8 mouse cellular contexts compared by ENCODE assay signal in genomic region chr2:172940003-172940798, GRCm38 (mm10). TPM values are rescaled to one million over a fixed set of nuclear protein-coding genes. Genes with fewer than 3 reads are reported as not detected.
DNase-seq lines count a peak whose midpoint lies in the region; ATAC-seq and TF ChIP-seq lines count a peak whose summit lies in the region.

Bmp7 (minus strand) TSS chr2:172940321.

- peak; percentile 65 for ATAC-seq in heart, embryonic 12.5 days (ENCODE audit: insufficient number of reproducible peaks, low FRiP score)
- peak; percentile 78 for ATAC-seq in kidney, embryonic 15.5 days (replicated peaks; ENCODE audit: low FRiP score)
- ATAC-seq in liver, embryonic 14.5 days (ENCODE audit: insufficient read depth): peak; percentile 63
- ATAC-seq in neural tube, embryonic 11.5 days (ENCODE audit: insufficient read depth, low FRiP score, low TSS enrichment): peak; percentile 38; the same call in 1 of the 2 replicates

- TF ChIP-seq CTCF in liver, embryonic 14.5 days (IDR thresholded peaks at IDR 0.05; ENCODE audit: low read depth): no peak

- H3K9ac ChIP-seq in heart, embryonic 12.5 days: peak within 1 kb of the TSS; percentile 86
- H3K9ac ChIP-seq in kidney, embryonic 15.5 days: peak within 1 kb of the TSS; percentile 68
- H3K9ac ChIP-seq in liver, embryonic 14.5 days (replicated peaks): no peak within 1 kb of the TSS
- H3K9ac ChIP-seq in neural tube, embryonic 11.5 days (ENCODE audit: low read length): peak within 1 kb of the TSS; percentile 48

- no peak for TF ChIP-seq EP300 in liver, embryonic 14.5 days (IDR thresholded peaks at IDR 0.05; ENCODE audit: low read depth)

- H3K36me3 ChIP-seq in heart, embryonic 12.5 days: no peaks in the 10 kb centered on the region
- no peaks in the 10 kb centered on the region for H3K36me3 ChIP-seq in kidney, embryonic 15.5 days
- H3K36me3 ChIP-seq in liver, embryonic 14.5 days (replicated peaks; ENCODE audit: control insufficient read depth, insufficient read depth, low read depth): no peaks in the 10 kb centered on the region
- no peaks in the 10 kb centered on the region for H3K36me3 ChIP-seq in neural tube, embryonic 11.5 days (ENCODE audit: control insufficient read depth, insufficient read depth, low read length)

- H3K4me2 ChIP-seq in heart, embryonic 12.5 days: peak within 1 kb of the TSS; percentile 74
- H3K4me2 ChIP-seq in kidney, embryonic 15.5 days: peak within 1 kb of the TSS; percentile 94
- peak within 1 kb of the TSS; percentile 48 for H3K4me2 ChIP-seq in liver, embryonic 14.5 days (ENCODE audit: low read depth)
- peak within 1 kb of the TSS; percentile 90 for H3K4me2 ChIP-seq in neural tube, embryonic 11.5 days (ENCODE audit: low read depth)

- H3K27ac ChIP-seq in heart, embryonic 12.5 days (ENCODE audit: poor library complexity, severe bottlenecking): peak within 1 kb of the TSS; percentile 91
- peak within 1 kb of the TSS; percentile 97 for H3K27ac ChIP-seq in kidney, embryonic 15.5 days
- no peak within 1 kb of the TSS for H3K27ac ChIP-seq in liver, embryonic 14.5 days
- 0 out of 2 replicates have a peak within 1 kb of the TSS, but pooled peaks have one; percentile 20 for H3K27ac ChIP-seq in neural tube, embryonic 11.5 days (ENCODE audit: low read depth, low read length)

- intact Hi-C loops in heart, postnatal 25 days (cut with DNase I): loop anchor here (5.0 kb wide), 1 partner anchor 88 kb away; no protein-coding TSS in a partner anchor

- peak within 1 kb of the TSS; percentile 61 for H3K4me3 ChIP-seq in heart, embryonic 12.5 days
- H3K4me3 ChIP-seq in kidney, embryonic 15.5 days (replicated peaks): peak within 1 kb of the TSS; percentile 64
- peak within 1 kb of the TSS; percentile 42 to 44 for H3K4me3 ChIP-seq in liver, embryonic 14.5 days (ENCODE audit: insufficient read depth in 1 of 2, low read depth in 2 of 2, low read length in 2 of 2)
- H3K4me3 ChIP-seq in neural tube, embryonic 11.5 days (ENCODE audit: low read depth, low read length): peak within 1 kb of the TSS; percentile 47

- peaks cover 58% of the 10 kb centered on the region for H3K27me3 ChIP-seq in heart, embryonic 12.5 days (replicated peaks)
- H3K27me3 ChIP-seq in kidney, embryonic 15.5 days: peaks cover 52% of the 10 kb centered on the region
- peaks cover 62% of the 10 kb centered on the region for H3K27me3 ChIP-seq in liver, embryonic 14.5 days (ENCODE audit: control insufficient read depth, insufficient read depth, low read length)
- H3K27me3 ChIP-seq in neural tube, embryonic 11.5 days (ENCODE audit: control insufficient read depth, insufficient read depth, low read length): peaks cover 66% of the 10 kb centered on the region

- DNase-seq in heart, adult 18-20 months: peak; percentile 37
- DNase-seq in heart, postnatal 25 days (ENCODE audit: low spot score): no peak
- peak; percentile 72 for DNase-seq in embryo, embryonic 11.5 days (ENCODE audit: low read depth, low spot score)
- peak in 1 of 3 experiments; percentile 7 for DNase-seq in liver, embryonic 14.5 days (ENCODE audit: low read depth in 3 of 3, low spot score in 3 of 3)
- peak; percentile 83 for DNase-seq in neural tube, embryonic 11.5 days (ENCODE audit: low spot score)
- DNase-seq in thymus, postnatal 14 days: peak; percentile 84

- H3K9me3 ChIP-seq in heart, embryonic 12.5 days (replicated peaks): no peaks in the 10 kb centered on the region
- H3K9me3 ChIP-seq in kidney, embryonic 15.5 days (replicated peaks): no peaks in the 10 kb centered on the region
- H3K9me3 ChIP-seq in liver, embryonic 14.5 days (ENCODE audit: control insufficient read depth, low read length): no peaks in the 10 kb centered on the region
- no peaks in the 10 kb centered on the region for H3K9me3 ChIP-seq in neural tube, embryonic 11.5 days (ENCODE audit: control insufficient read depth, low read length)

- H3K4me1 ChIP-seq in heart, embryonic 12.5 days (replicated peaks): peaks cover 39% of the 10 kb centered on the region
- peaks cover 74% of the 10 kb centered on the region for H3K4me1 ChIP-seq in kidney, embryonic 15.5 days
- H3K4me1 ChIP-seq in liver, embryonic 14.5 days (replicated peaks; ENCODE audit: control insufficient read depth in 2 of 2, insufficient read depth in 2 of 2, low read length in 1 of 2): peaks cover 0 to 2% of the 10 kb centered on the region in 2 experiments; a peak in 1 of 4 replicates
- peaks cover 38% of the 10 kb centered on the region for H3K4me1 ChIP-seq in neural tube, embryonic 11.5 days (ENCODE audit: control insufficient read depth, insufficient read depth, low read length)

- under 1% methylated on average over 81 of the region's 82 CpGs for WGBS in heart, embryonic 12.5 days
- WGBS in kidney, embryonic 15.5 days: 0% methylated on average over 72 of the region's 82 CpGs
- 2% methylated on average over 72 of the region's 82 CpGs for WGBS in liver, embryonic 14.5 days (ENCODE audit: insufficient replicate concordance)
- under 1% methylated on average over 75 of the region's 82 CpGs for WGBS in neural tube, embryonic 11.5 days

RNA-seq across cellular contexts. Expression of gene Bmp7, which starts in this region (rescaled TPM):
- 1 to 10 TPM; 1.1 to 1.3 TPM for total RNA-seq in heart, adult 18-20 months (2021)
- total RNA-seq in heart, postnatal 25 days (2021): 1 to 10 TPM in 1 of 2 experiments, under 1 TPM in 1; 0.83 to 1.6 TPM
- 67.2 and 70.8 TPM in 2 replicates for polyA plus RNA-seq in heart, embryonic 12.5 days (2016; fragmentation: Nextera tagmentation; extraction: Ambion mirVana)
- polyA plus RNA-seq in kidney, embryonic 15.5 days (2015; fragmentation: Nextera tagmentation; extraction: Ambion mirVana): 43.0 and 46.3 TPM in 2 replicates
- 1.7 and 2.0 TPM in 2 replicates for polyA plus RNA-seq in liver, embryonic 14.5 days (2012; rRNA removed)
- polyA plus RNA-seq in liver, embryonic 14.5 days (2014; fragmentation: Nextera tagmentation; extraction: Ambion mirVana): 1.7 and 1.8 TPM in 2 replicates
- polyA plus RNA-seq in neural tube, embryonic 11.5 days (2014; fragmentation: Nextera tagmentation; extraction: Ambion mirVana): 17.0 and 20.5 TPM in 2 replicates
